Comparison of ENCODE assay signal across 10 mouse cellular contexts in the genomic region with DNA sequence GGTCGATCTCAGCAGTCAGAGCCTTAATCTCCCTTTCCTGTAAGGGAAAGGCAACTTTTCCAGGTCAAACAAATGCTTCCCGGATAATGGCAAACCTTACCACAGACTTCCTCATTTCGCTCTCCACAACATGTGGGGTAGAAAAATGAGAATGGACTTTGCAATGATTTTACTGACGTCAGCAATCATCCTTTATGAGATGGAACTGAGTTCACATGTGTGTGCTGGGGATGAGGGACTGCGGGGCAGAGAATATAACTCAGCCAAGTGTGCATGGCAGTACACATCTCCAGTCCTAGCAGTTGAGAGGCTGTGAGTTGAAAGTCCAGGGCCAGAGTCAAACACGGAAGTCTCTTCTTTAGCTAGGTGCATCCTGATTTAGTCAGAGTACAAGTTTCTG. TPM values are rescaled to one million over a fixed set of nuclear protein-coding genes. Genes with fewer than 3 reads are reported as not detected.
DNase-seq lines count a peak whose midpoint lies in the region; ATAC-seq and TF ChIP-seq lines count a peak whose summit lies in the region.
"Had no signal": no experiment of that assay in that cellular context is flagged by ENCODE, and none has a peak within 500 bp of the region (broad histone marks: within the 10 kb centered on the region; RNA-seq: fewer than 3 reads in every experiment).

No protein-coding gene starts in this region.

- TF ChIP-seq POLR2A in limb, embryonic 14.5 days (IDR thresholded peaks at IDR 0.05; ENCODE audit: borderline replicate concordance, extremely low read depth, insufficient read depth, insufficient read length) = no peak

- no peak for TF ChIP-seq CTCF in lung, postnatal 0 days (IDR thresholded peaks at IDR 0.05)

- 66% methylated on average over 6 of the region's 6 CpGs for WGBS in lung, postnatal 0 days
- WGBS in forebrain, embryonic 12.5 days = 89% methylated on average over 6 of the region's 6 CpGs
- WGBS in limb, embryonic 14.5 days = 85% methylated on average over 6 of the region's 6 CpGs
- WGBS in stomach, embryonic 15.5 days = 72% methylated on average over 6 of the region's 6 CpGs

- no peak for DNase-seq in lung, postnatal 0 days (ENCODE audit: low spot score)
- DNase-seq in lung, postnatal 4 days = no peak
- DNase-seq in limb, embryonic 14.5 days (ENCODE audit: low spot score) = no peak
- no peak for DNase-seq in cerebellum, adult 9-11 months
- DNase-seq in testis, postnatal 14 days (ENCODE audit: low spot score) = no peak
- DNase-seq: kidney, postnatal 4 days; right cerebral cortex, postnatal 25 days had no signal

- no peaks in the 10 kb centered on the region for H3K27me3 ChIP-seq in lung, postnatal 0 days (replicated peaks; ENCODE audit: insufficient read depth, low read length)
- no peaks in the 10 kb centered on the region for H3K27me3 ChIP-seq in forebrain, embryonic 12.5 days
- H3K27me3 ChIP-seq in limb, embryonic 14.5 days (ENCODE audit: control insufficient read depth, insufficient read depth, low read length) = no peaks in the 10 kb centered on the region
- no peaks in the 10 kb centered on the region for H3K27me3 ChIP-seq in stomach, embryonic 15.5 days (replicated peaks)

- H3K36me3 ChIP-seq in lung, postnatal 0 days (ENCODE audit: insufficient read depth, low read length) = no peaks in the 10 kb centered on the region
- peaks cover 44% of the 10 kb centered on the region for H3K36me3 ChIP-seq in forebrain, embryonic 12.5 days (replicated peaks)
- H3K36me3 ChIP-seq in limb, embryonic 14.5 days (ENCODE audit: control insufficient read depth, insufficient read depth, low read length) = peaks cover 44% of the 10 kb centered on the region
- H3K36me3 ChIP-seq in stomach, embryonic 15.5 days = peaks cover 12% of the 10 kb centered on the region; the same call in 1 of the 2 replicates

- no peaks in the 10 kb centered on the region for H3K9me3 ChIP-seq in lung, postnatal 0 days (ENCODE audit: low read length)
- no peaks in the 10 kb centered on the region for H3K9me3 ChIP-seq in forebrain, embryonic 12.5 days
- no peaks in the 10 kb centered on the region for H3K9me3 ChIP-seq in limb, embryonic 14.5 days (ENCODE audit: control insufficient read depth, low read length)
- H3K9me3 ChIP-seq in stomach, embryonic 15.5 days = no peaks in the 10 kb centered on the region

- no peak overlapping the region for H3K27ac ChIP-seq in lung, postnatal 0 days (ENCODE audit: low read length)
- H3K27ac ChIP-seq in forebrain, embryonic 12.5 days = no peak overlapping the region
- H3K27ac ChIP-seq in limb, embryonic 14.5 days (replicated peaks; ENCODE audit: low read depth, low read length) = no peak overlapping the region
- H3K27ac ChIP-seq in stomach, embryonic 15.5 days = no peak overlapping the region

- H3K4me3 ChIP-seq in lung, postnatal 0 days (ENCODE audit: low read depth, low read length) = peak overlapping the region; percentile 88
- H3K4me3 ChIP-seq in forebrain, embryonic 12.5 days (replicated peaks) = peak overlapping the region; percentile 95
- H3K4me3 ChIP-seq in limb, embryonic 14.5 days (replicated peaks; ENCODE audit: low read length) = peak overlapping the region; percentile 98
- H3K4me3 ChIP-seq in stomach, embryonic 15.5 days (replicated peaks) = peak overlapping the region; percentile 98

- peaks cover 7% of the 10 kb centered on the region; the same call in 1 of the 2 replicates for H3K4me1 ChIP-seq in lung, postnatal 0 days (ENCODE audit: insufficient read depth, low read depth, low read length)
- H3K4me1 ChIP-seq in forebrain, embryonic 12.5 days = peaks cover 21% of the 10 kb centered on the region
- peaks cover 10% of the 10 kb centered on the region for H3K4me1 ChIP-seq in limb, embryonic 14.5 days (ENCODE audit: control insufficient read depth, insufficient read depth, low read length)
- peaks cover 10% of the 10 kb centered on the region; the same call in 1 of the 2 replicates for H3K4me1 ChIP-seq in stomach, embryonic 15.5 days

- no peak for TF ChIP-seq EP300 in lung, postnatal 0 days (IDR thresholded peaks at IDR 0.05)

- no peak for ATAC-seq in lung, postnatal 0 days
- ATAC-seq in forebrain, embryonic 12.5 days (ENCODE audit: low FRiP score) = no peak
- no peak for ATAC-seq in limb, embryonic 14.5 days (ENCODE audit: low FRiP score, low read depth)
- no peak for ATAC-seq in stomach, embryonic 15.5 days (ENCODE audit: insufficient read depth, low FRiP score, low read depth)
- no peak for ATAC-seq in cerebellum, adult (ENCODE audit: insufficient number of reproducible peaks, low FRiP score, low TSS enrichment)

- peak overlapping the region; percentile 82; the same call in 1 of the 2 replicates for H3K9ac ChIP-seq in lung, postnatal 0 days (replicated peaks; ENCODE audit: low read depth)
- no peak overlapping the region for H3K9ac ChIP-seq in forebrain, embryonic 12.5 days
- H3K9ac ChIP-seq in limb, embryonic 14.5 days (ENCODE audit: low read depth, low read length, severe bottlenecking) = peak overlapping the region; percentile 91
- peak overlapping the region; percentile 97; the same call in 1 of the 2 replicates for H3K9ac ChIP-seq in stomach, embryonic 15.5 days

- peak overlapping the region; percentile 76 for H3K4me2 ChIP-seq in lung, postnatal 0 days (replicated peaks; ENCODE audit: low read depth, low read length)
- H3K4me2 ChIP-seq in forebrain, embryonic 12.5 days = peak overlapping the region; percentile 75
- peak overlapping the region; percentile 65 for H3K4me2 ChIP-seq in limb, embryonic 14.5 days (replicated peaks; ENCODE audit: low read depth, low read length, severe bottlenecking)
- H3K4me2 ChIP-seq in stomach, embryonic 15.5 days = peak overlapping the region; percentile 65

RNA-seq across cellular contexts. Expression of a gene that starts 1.0 kb away (rescaled TPM):
- 29.4 TPM in 2 replicates for polyA plus RNA-seq in lung, postnatal 0 days (2015; fragmentation: Nextera tagmentation; extraction: Ambion mirVana)
- polyA plus RNA-seq in forebrain, embryonic 12.5 days (2016; fragmentation: Nextera tagmentation; extraction: Ambion mirVana) = 83.7 and 85.6 TPM in 2 replicates
- polyA plus RNA-seq in limb, embryonic 14.5 days (2012; rRNA removed) = 49.9 and 71.3 TPM in 2 replicates
- polyA plus RNA-seq in limb, embryonic 14.5 days (2014; fragmentation: Nextera tagmentation; extraction: Ambion mirVana) = 83.7 and 84.5 TPM in 2 replicates
- polyA plus RNA-seq in stomach, embryonic 15.5 days (2015; fragmentation: Nextera tagmentation; extraction: Ambion mirVana) = 81.6 and 94.9 TPM in 2 replicates

RNA-seq across cellular contexts. Expression of a gene that starts 34.6 kb away (rescaled TPM):
- polyA plus RNA-seq in lung, postnatal 0 days (2015; fragmentation: Nextera tagmentation; extraction: Ambion mirVana) = not detected in 2 replicates
- 6.3 and 6.9 TPM in 2 replicates for polyA plus RNA-seq in forebrain, embryonic 12.5 days (2016; fragmentation: Nextera tagmentation; extraction: Ambion mirVana)
- polyA plus RNA-seq in limb, embryonic 14.5 days (2012; rRNA removed) = 0.15 TPM in 2 replicates
- polyA plus RNA-seq in limb, embryonic 14.5 days (2014; fragmentation: Nextera tagmentation; extraction: Ambion mirVana) = not detected in 2 replicates
- polyA plus RNA-seq in stomach, embryonic 15.5 days (2015; fragmentation: Nextera tagmentation; extraction: Ambion mirVana) = 0.57 and 0.90 TPM in 2 replicates
